Mouse (Mus musculus) retina, adult 2 months (tissue): Measurements from ENCODE around the gene Gm3409.
"Not testable (repeated sequence)": the region's sequence is repeated elsewhere in the genome, so short reads cannot be mapped to it uniquely, and the experiment has no call there.

Experiments
- DNase-seq: peaks from one replicate; pipeline ENCODE4 v3.0.0-alpha.2; 2012; ENCODE audit warnings: low read depth, low spot score

The Gm3409 gene

GRCm38 (mm10) chr5:146537347-146537746, at the start of gene Gm3409:
Gene Gm3409, plus strand, starts transcription at chr5:146537647.
- not testable (repeated sequence) for DNase-seq

GRCm38 (mm10) chr5:146488959-146489358, 48.5 kb upstream of the Gm3409 start:
- DNase-seq: not testable (repeated sequence)

GRCm38 (mm10) chr5:146491063-146491462, 46.4 kb upstream of the Gm3409 start, which contains the start of gene Gm6370:
Gene Gm6370, plus strand, starts transcription at chr5:146491363.
- DNase-seq: not testable (repeated sequence)

- not testable (repeated sequence) for DNase-seq
Measured at GRCm38 (mm10) chr5:146502099-146502498, 35.3 kb upstream of the Gm3409 start, which contains the start of gene 4930449I24Rik. Gene 4930449I24Rik, plus strand, starts transcription at chr5:146502399.

GRCm38 (mm10) chr5:146513823-146514222, 23.6 kb upstream of the Gm3409 start, which contains the start of gene Gm3402:
Gene Gm3402, plus strand, starts transcription at chr5:146514123.
- not testable (repeated sequence) for DNase-seq

- DNase-seq: not testable (repeated sequence)
Measured at GRCm38 (mm10) chr5:146525501-146525900, 11.9 kb upstream of the Gm3409 start, which contains the start of gene Gm3404. Gene Gm3404, plus strand, starts transcription at chr5:146525801.

- not testable (repeated sequence) for DNase-seq
Measured at GRCm38 (mm10) chr5:146555836-146556235, 18.4 kb downstream of the Gm3409 start, which contains the start of gene Gm3415. Gene Gm3415, plus strand, starts transcription at chr5:146556136.

- no peak for DNase-seq
Measured at GRCm38 (mm10) chr5:146564259-146564658, 26.8 kb downstream of the Gm3409 start.

- no peak for DNase-seq
Measured at GRCm38 (mm10) chr5:146567054-146567453, 29.6 kb downstream of the Gm3409 start.

- not testable (repeated sequence) for DNase-seq
Measured at GRCm38 (mm10) chr5:146570179-146570578, 32.7 kb downstream of the Gm3409 start.

GRCm38 (mm10) chr5:146571830-146572734, 34.6 kb downstream of the Gm3409 start:
- not testable (repeated sequence) for DNase-seq

- not testable (repeated sequence) for DNase-seq
Measured at GRCm38 (mm10) chr5:146572735-146573042, 35.2 kb downstream of the Gm3409 start.

- DNase-seq: no peak
Measured at GRCm38 (mm10) chr5:146576668-146577067, 39.2 kb downstream of the Gm3409 start.

- no peak for DNase-seq
Measured at GRCm38 (mm10) chr5:146584156-146584477, 46.7 kb downstream of the Gm3409 start.

GRCm38 (mm10) chr5:146584478-146585306, 47.2 kb downstream of the Gm3409 start, which contains the start of gene Gpr12:
Gene Gpr12, minus strand, starts transcription at chr5:146585239.
- no peak for DNase-seq

- DNase-seq: no peak
Measured at GRCm38 (mm10) chr5:146585307-146585651, 47.8 kb downstream of the Gm3409 start.

- DNase-seq: no peak
Measured at GRCm38 (mm10) chr5:146586357-146587070, 49.1 kb downstream of the Gm3409 start.
